Mouse (Mus musculus): ENCODE data around the gene Rnf145. TPM values are rescaled to one million over a fixed set of nuclear protein-coding genes. Genes with fewer than 3 reads are reported as not detected.

Gene Rnf145
- total RNA-seq, 4 experiments from 2014 or later = 81.6 to 96.2 (median 89.6) TPM

DNA sequence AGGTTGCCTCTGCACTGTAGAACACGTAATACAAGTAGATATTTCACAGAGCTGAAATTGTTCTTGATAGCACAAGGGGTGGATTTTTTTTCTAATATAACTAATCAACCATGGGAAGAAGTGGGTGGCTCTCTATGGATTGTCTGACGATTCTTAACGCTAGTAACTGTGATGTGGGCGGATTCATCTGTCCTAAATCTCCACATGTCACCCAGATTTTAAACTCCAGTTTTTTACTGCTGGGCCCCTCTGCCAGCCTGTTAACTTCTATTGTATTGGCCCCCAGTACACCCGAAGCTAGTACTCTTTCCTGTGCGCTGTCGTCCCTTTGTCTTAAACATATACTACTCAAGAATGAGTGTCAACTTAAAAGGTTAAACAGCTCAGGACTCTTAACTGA, 8.4 kb upstream of the Rnf145 start:
- DNase-seq = no peak

DNA sequence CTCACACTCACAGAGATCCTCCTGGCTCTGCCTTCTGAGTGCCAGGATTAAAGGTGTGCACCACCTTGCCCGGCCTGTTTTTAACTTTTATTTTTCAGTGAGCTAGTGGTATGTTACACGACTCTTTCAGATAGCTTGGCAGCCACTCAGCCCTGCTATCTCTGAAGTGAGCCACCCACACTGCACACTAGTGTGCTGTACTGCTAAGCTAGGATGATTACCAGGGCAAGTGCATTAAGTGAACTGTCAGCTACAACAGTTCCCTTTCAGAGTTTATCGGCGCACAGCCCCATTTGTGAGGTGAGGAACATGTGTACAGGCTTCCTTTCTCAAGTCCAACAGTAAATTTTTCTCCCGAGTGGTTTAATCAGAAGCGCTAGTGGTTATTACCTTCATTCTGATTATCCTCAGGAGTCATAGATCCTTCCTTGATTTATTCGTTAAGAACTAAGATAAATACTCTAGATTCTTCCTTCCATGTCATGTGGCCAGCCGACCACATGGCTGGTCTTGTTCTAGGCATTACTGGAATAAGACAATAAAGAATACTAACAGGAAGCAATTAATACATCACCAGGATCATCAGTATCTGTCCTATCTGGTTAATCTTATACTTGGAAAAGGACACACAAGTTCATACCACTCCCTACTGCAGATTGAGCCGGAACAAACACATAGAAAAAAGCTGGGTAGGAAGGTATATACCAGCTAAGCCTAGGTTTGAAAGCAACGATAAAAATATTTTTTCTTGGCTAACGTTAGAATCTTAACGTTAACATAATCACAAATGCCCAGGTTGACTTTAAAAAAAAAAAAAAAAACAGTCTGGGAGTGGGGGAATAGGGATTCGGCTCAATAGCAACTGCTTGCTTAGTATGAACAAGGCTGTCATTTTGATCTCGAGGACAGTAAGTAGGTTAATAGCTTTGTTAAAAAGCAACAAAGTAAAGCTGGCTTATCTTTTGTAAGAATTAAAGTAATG, 6.4 kb upstream of the Rnf145 start:
- no peak for DNase-seq

DNA sequence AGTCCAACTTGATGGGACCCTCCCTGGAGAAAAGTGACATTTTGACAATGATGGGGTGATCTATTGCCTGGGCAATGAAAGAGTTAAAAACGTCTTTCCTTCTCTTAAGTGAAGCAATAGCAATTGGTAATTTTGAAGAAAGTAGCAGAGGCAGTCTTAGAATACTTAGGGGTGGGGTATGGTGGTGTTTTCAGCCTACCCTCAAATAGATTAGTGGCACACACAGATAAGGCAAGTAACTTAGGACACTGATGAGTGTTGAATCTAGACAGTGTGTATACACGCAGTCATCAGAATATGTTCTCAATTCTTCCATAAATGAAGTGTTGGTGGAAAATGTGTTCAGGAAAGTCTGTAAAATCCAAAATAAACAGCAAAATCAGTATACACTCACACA, 5.7 kb upstream of the Rnf145 start:
- no peak for DNase-seq

DNA sequence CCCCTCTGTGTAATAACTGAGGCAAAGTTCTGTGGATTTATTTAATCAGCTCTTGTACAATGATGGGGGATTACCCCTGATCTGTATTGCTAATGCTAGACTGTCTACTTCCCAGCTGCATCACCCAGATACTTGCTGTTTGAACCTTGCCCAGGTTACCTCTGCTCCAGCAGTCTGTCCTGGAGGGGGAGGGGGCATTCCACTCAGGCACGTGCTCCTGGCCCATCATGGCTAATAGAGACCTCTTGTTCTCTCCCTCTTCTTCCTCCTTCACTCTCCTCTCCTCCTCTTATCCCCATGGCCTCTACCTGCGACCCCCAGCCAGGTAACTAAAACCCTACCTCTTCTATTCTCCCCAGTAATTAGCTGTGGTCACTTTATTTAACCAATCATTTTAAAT, 4.1 kb upstream of the Rnf145 start:
- DNase-seq = no peak

DNA sequence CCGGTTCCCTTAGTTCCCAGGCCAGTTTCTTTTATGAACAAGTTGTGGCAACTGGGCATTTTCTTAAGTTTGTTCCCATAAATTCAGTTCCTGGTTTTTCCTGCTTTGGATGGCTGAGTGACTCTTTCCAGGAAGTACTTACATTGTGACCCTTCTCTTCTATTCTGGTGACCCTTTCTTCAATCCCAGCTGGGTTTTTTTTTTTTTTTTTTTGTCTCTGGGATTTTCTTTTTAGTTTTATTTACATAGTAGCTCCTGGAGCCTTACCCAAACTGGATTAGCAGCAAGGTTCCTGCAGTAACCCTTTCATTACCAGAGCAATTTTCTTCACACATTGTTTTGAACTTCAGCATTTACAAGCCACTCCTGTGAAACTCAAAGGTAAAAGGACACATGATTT, 2.4 kb upstream of the Rnf145 start:
- no peak for DNase-seq

DNA sequence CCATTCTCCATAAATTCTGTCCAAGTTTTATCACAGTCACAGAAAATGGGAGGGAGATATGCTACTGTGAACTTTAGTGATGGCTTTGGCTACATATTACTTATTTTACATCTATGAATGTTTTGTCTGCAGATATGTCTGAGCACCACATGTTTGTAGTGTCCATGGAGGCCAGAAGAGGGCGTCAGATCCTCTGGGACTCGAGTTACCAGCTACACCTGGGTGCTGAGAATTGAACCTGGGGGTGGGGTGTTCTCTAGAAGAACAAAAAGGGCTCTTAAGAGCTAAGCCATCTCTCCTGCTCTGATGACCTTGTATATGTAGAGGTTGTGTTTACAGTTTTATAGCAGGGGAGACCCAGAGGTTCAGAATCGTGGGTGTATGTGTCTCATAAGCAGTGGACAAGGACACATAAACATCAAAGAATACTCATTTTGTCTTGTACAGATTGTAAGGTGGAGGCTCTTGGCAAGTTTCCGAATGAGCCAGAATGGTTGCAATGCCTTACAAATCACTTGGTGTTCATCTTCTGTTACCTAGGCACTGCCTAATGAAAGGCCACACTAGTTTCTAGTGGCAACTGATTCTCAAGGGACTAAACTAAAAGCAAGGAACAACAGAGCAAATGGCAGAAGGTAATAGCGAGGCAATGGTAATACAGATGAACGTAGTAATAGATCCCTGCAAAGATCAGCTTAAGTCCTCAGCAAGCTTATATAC, 1.0 kb upstream of the Rnf145 start:
- DNase-seq = no peak

DNA sequence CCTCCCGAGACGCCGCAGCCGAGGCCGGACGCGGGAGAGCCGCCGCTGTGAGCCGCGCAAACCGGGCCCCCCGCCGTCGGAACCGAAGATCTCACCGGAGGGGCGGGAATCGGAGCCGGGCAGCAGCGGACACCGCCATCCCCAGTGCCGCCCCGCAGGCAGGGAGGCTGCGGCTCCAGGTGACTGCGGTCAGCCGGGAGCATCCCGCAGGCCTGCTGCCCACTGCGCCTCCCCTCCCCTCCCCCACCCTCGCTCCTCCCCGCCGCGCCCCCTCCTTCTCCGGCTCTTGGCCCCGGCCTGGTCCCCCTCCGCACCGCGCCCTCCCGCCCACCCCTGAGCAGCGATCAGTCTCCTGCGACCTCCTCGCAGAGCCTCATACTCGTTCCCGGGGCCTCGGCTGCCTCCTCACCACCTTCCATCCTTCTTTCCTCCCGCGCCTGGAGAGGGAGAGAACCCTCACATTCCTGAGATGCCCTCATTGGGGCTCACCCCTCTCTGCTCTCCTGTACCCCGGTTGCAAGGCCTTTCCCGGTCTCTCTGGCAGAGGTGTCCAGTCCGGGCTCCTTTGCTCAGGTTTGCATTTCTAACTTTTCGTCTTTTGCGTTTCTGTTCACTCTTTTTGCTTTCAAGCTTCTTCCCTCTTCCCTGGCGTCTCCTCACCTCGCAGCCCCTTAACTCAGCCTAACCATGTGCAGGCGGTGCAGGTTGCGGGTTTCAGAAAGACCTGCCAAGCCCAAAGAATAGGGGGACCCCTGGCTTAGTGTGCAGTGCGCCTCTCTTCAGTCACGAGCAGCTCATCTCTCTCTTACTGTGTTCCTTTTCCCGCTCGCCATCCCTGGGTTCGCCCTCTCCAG, 559 bp downstream of the Rnf145 start:
- DNase-seq = peak; percentile 34

DNA sequence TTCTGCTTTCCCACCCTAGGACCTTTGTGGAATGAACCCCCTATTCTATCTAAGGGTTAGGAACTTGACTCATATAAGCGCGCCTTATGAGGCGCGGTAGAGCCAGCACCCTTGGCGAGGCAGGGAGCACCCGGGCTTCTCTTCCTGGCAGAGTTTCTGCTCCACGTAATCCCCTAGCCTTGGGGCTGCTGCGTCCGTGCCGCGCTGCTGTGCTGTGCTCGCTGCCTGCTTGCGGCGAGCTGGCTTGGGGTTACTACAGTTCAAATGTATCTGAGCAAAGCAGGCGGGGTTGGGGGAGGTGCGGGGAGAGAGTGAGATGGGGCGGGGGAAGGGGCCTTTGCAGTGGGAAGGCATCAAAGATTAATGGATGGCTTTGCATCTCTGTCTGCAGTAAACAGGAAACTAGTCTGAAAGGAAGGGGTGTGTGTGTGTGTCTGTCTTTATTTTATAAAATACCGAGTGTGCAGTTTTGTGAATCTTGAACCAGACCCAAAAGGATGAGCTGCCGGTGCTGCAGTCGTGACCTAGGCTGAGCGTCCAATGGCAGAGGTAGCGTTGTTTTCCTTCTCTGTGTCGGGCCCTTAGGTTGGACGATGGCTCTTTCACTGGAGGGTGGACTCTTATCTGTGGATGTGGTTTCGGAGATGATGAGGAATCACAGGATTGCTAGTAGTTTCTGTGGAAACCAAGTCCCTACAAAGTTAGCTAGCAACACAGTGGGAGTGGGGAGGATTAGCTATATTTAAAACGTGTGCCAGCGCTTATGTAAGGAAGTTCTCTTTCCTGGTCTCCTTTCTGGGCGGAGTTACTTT, 1.4 kb downstream of the Rnf145 start:
- DNase-seq = peak; percentile 88

DNA sequence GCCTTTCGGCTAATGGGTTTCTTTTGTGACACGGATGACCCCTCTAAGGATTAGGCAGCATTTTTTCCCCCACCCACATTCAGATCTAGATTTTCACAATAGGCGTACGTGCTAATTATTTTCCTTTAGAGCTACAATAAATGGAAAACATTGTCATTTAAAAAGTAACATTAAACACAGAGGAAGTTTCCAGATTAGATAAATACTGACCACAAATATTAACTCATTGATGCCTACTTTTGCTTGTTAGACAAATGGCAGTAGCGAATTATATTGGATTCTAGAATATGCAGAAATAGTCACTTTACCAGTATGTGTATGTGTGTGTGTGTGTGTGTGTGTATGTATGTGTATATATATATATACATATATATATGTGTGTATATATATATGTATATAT, 3.8 kb downstream of the Rnf145 start:
- DNase-seq = no peak

DNA sequence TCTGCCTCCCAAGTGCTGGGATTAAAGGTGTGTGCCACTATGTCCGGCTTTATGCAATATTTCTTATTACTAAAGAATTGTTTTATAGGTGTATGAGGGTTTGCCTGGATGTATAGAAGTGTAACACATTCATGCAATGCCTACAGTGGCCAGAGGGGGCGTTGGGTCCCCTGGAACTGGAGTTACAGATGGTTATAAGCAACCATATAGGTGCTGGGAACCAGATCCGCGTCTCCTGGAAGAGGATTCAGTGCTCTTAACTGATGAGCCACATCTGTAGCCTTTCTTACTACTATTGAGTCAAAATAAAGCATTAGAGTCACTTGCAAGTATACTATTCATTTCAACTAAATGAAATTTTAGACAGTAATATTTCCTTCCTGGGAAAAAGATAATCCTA, 7.0 kb downstream of the Rnf145 start:
- no peak for DNase-seq

DNA sequence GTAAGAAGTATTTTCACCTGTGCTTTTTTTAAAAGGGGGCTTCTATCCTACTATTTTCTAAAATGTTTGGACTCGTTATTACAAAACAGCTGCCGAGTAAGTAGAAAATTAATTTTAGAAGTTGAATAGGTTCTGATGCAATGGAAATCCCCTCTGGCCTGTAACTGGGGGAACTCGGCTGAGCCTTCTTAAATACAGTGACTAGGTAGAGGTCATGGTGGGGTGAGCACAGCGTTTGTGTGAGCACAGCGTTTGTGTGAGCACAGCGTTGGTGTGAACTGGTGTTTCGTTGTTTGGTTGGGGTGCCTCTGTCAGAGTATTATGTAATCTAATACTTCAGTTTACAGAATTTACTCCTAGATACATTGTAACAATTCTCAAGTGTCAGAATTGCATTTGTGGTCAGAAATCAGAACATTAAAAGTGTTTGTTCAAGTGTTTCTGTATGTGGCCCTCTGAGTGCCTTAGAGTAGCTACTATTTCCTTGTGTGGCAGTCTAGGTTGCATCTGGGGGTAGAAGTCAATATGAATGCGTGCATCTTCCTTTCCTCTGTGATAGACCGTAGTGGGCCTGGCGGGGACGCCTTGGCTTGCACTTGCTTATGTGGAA, 8.0 kb downstream of the Rnf145 start:
- no peak for DNase-seq

DNA sequence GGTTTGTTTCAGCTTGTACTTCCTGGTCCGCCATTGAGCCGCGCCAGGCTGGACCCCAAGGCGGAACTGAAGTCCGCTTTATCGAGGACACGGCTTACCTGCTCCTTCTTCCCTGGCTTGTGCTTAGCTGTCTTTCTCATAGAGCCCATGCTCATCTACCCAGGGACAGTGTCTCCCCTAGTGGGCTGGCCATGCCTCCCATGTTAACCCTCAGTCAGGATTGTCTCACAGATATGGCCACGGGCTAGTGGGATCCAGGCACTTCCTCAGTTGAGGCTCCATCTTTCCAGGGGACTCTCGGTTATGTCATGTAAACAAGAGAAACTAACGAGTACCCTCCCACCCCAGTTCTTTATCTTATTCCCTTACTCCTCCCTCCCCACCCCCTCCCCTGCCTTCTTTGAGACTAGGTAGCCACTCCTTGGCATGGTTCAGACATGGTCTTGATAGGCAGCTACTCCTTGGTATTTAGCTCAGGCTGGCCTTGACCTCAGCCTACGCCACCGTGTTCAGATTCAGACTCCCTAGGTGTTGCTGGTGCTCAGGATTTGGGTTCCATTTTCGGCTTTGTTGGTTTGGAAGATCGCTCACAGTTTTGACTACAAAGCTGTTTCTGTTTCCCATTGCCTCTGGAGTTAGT, 9.9 kb downstream of the Rnf145 start:
- no peak for DNase-seq

DNA sequence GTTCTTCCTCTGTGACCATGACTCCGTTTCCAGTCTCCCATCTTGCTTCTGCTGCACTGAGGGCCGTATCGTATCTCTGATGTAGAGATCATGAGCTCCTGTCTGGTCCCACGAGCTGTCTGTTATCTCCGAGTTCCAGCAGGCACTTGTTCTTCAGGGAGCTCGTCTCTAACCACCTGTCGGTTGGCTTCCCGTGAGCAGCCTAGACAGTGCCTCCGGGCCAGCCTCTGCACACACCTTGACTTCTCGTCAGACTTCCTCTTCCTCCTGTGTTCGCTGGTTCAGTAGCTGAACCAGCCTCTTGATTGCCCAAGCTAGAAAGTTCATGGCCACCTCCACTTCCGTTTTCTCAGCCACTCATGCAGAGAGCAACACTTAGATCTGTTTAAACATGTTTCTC, 10.4 kb downstream of the Rnf145 start:
- DNase-seq = no peak

DNA sequence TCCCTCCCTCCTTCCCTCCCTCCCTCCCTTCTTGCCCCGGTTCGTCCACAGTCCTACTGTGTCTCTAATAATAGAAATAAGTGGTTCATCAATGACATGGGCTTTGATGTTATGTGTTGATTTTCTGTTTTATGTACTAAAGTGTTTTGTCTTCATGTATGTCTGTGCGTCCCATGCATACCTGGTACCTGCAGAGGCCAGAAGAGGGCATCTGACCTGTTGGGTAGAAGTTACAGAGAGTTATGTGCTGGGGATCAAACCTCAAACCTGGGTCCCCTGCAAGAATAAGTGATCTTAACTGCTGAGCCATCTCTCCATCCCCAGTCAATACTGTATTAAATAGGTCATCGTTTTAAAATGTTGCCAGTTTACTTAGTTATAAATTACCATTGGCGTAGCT, 11.0 kb downstream of the Rnf145 start:
- DNase-seq = no peak

DNA sequence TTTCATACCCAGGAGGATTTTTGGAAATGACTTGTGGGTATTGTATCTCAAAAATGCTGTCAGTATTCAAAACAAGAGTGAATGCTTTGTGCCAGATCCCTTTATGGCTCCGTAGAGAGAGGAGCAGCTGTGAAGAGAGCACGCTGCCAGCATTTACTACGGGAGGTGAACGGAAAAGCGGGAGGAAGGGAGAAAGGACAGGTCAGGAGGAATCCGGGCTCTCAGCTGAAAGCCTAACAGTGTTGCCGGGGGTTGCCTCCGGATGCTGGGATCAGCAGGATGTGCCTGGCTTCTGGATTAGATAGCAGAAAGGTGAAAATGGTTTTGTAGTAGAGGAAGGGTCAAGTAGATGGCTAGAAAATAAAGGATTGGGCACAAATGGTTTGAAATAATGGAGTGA, 11.6 kb downstream of the Rnf145 start:
- no peak for DNase-seq

DNA sequence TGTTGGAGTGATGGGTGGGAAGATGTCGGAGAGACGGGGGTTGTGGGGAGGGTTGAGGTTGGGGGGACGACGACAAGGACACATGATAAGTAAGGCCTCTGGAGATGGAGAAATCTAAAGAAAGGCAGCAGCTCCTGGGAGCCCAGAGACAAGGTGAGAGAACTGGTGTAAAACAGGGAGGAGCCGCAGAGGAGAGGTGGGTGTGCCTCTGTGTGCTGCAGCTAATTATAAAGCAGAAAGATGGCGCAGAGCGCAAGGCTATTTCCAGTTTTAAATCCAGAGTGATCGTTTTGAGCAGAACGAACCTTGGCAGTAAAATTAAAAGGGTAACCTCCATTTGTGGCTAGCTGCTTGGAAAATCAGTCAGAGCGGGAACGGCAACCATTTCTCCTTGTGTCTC, 12.1 kb downstream of the Rnf145 start:
- no peak for DNase-seq

DNA sequence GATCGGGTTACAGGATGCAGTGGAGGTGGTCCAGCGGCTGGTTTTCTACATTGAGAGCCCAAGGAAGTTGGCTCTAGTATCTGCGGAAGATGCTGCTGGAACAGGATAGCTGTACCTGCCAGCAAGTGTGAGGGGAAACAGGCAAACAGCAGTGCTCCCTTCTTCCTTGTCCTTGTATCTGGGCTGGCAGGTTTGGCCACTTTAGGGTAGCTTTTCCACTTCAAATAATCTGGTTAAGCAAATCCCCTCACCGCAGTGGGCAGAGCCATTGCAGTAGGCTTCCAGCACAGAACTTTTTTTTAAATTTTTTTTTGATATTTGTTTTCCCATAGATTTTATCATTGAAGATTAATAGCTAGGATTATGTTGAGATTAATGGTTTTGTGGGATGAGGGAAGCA, 12.9 kb downstream of the Rnf145 start:
- no peak for DNase-seq

DNA sequence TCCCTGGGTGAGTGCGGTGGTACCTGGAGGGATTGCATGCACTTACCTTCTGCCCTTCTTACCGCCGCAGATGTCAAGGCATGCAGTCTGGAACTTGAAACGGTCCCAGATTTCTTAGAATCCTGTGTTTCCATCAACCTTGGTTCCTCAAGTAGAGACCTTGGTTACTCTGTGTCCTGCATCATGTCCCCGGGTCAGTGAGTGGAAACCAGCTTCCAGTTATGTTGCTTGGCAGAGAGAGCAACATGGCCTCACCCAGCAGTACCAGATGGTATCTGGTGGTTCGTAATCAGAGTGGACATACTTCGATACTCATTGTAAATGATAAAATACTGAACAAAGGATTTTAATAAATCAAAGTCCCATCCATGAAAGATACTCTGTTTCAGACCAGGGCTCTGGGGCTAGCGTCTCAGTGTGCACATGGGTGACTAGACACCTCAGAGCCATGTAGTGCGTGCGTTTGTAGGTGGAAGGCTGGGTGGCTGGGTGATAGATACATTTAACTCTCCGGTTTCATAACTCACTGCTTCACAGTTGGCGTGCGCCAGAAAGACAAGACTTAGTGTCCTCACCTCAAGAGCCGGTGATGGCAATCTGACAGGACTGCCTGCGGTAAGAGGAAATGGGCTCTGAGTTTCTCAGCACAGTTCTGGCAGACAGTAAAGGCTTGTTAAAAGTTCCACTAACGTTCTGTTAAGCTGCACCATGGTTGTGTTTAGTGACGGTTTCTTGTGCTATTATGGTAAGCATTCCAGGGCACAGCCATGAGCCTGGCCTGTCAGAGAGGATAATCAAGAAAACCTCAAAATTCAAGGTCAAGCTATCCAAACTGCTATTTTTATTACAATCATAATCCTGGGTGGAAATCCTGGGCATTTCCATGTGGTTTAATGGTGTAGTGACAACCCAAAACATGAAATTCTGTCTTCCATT, 14.3 kb downstream of the Rnf145 start:
- no peak for DNase-seq

DNA sequence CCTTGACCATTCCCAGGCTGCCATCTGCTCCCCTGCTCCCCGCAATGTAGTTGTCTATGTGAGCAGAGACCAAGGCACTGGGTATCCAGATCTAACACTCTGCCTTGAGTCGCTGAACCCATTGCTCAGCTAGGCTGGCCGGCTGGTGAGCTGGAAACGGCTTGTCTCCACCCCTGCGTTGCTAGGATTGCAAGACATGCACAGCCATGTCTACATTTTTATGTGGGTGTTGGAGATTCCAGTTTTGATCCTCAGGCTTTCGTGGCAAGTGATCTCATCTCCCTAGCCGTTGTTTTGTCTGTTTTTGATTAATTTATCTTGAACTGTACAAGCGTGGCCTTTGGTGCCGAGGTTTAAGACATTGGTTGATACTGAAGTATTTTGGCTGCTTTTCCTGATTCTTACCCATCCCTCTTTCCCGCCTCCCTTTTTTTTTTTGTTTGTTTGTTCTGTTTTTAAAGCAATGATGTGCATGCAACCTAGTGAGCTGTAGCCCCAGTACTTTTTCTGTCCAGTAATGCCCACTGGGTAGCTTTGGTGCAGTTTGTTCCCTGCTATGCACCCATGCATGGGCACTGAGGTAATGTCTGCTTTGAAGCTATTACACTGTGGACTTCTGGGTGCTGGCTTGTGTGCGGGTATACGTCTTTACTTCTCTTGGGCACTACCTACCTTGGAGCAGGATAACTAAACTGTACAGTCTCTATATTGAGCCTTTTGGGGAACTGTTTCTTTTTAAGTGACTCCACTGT, 16.4 kb downstream of the Rnf145 start:
- DNase-seq = no peak

Measured in adrenal gland, adult 8-10 months (tissue).